Mouse (Mus musculus) lung, postnatal 10 days (tissue): ENCODE results near the gene Clps.
A peak's percentile ranks its signal among the peaks of the same experiment; 100 is the strongest.

ENCODE experiments used
- DNase-seq: peaks from one replicate; pipeline ENCODE4 v3.0.0; 2021

Clps gene

DNA sequence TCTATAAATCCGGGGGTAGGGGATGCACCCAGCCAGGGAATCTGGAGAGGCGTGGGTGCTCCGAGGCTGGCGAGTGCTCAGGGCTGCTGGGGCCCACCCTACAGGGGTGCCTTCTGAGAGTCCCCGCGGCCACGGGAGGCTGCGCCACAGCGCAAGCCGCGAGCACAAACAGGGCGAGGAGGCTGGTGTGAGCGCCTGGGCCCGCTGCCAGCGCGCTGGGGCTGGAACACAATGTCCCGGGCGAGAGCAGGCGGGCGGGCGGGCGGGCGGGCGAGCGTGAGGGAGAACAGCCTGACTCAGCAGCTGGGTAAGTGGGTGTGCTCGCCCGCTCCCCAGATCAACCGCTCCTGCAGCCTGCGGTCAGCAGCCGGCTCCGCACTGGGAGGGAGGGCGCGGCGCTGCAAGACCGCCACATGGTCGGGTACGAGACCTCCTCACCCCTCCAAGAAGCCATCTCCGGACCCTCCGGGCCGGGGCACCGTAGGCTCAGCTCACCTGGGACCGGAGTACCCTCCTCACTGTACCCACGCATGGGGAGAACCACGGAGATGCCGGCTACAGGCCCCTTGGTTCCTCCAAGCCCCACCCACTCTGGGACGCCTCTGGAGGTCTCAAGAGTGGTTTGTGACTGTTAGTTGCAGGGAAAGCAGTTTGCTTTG, 42.5 kb downstream of the Clps start:
- DNase-seq = peak; percentile 94

DNA sequence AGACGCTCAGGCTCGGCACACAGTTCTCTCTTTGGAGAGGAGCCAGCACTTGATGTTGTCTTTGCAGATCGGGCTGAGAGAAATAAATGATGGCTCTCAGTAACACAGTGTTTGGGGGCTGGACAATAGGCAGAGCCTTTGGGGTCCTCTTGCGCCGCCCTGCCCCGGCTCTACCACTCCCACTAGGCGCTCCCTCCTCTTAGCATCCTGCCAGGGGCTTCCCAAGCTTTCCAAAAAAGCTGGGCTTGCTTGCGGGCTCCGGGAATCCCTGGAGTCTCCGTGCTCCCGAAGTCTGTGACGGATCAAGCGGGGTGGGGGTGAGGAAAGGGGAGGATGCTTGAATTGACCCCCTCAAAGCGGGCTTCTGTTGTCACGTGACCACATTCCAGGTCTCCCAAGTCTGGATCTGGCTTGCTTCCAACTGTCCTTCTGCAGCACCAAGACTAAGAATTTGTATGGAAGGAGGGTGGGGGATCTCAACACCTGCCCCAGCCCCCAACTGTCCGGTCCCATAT, 43.1 kb downstream of the Clps start, which contains the start of gene Fkbp5:
Gene Fkbp5 (minus strand): TSS at position 87 of the 515 bp plus-strand sequence.
- DNase-seq = peak; percentile 90

DNA sequence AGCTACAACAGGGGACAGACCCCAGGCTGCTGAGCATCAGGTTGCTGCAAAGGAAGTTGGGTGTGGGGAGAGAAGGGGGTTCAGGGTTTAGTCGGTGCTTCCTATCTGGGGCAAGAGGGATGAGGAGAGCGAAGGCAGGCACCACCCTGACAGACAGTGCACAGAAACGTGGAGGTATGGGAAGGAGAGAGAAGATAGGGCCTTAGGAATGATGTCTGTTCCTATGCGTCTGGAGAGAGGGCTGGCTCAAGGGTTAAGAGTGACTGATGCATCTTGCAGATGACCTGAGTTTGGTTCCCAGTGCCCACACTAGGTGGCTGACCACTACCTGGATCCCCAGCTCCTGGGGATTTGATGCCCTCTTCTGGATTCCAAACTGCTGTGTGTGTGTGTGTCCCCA, 43.7 kb downstream of the Clps start:
- DNase-seq = no peak

DNA sequence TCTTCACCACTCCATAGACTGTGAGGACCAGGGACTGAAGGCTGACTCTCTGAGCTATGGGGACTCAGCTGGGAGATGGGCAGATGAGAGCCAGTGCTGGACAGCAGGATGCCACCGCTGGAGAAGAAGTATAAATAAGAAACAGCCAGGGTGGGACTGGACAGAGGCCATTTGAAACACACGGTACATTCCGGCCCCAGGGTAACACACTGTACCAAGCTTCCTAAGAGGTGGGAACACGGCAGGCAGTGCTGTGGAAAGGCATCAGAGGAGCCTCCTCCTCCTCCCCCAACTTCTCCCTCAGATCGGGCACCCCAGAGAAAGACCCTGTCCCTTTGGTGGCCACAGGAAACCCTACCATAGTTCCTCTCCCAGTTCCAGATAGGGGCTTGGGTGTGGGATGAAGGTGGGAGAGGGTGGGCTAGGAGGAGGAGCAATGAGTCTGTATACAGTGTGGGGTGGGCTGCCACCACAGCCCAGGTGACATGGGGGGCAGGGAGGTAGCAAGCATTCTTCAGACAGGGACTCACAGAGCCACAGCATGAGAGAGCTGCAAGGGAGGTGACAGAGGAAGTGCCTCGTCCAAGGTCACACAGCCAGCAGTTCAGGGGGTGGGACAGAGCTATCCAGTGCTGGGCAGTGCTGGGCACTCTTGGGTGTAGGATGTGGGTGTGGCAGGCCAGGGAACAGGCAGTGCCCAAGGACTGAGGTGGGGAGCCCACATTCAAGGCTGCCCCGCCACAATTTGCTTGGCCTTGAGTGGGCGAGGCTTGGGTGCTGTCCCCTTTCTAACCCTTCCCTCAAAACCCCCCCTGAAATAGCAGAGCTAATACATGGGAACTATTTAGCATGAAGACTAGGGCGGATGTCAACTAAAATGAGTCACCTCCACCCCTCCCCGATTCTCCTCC, 44.9 kb downstream of the Clps start:
- peak; percentile 38 for DNase-seq

DNA sequence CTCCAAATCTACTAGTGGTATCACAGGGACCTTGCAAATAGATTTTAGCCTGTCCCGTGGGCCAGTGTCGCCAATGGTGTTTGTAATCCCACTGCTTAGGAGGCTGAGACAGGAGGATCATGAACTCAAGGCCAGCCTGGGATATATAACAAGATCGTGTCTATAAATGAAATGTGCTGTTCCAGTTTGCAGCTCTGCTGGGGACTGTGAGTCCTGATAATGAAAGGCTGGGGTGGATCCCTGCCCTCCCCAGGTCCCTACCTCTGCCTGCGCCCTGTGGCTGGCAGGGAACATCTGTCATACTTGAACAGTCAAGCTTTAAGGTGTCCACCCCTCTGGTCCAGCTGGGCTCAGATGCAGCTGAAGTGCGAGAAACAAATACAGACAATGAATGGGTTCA, 46.0 kb downstream of the Clps start:
- DNase-seq = no peak

DNA sequence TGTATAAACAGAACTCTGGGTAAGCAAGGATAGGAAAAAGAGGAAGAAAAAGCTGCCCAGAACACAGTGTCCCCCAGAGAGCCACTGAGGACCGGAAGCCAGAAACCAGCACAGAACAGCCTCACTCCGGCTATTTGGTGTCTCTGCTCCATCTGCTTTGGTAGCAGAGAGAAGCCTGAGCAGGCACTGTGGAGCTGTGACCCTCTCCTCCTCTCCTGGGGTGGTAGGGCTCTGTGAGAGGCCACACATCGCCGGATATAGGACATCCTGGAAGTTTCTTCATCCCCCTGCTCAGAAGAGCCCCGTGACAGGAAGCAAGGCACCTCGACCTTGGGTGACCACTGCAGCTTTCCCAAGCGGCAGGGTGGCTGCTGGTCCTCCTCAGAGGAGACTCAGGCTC, 46.7 kb downstream of the Clps start:
- DNase-seq = no peak

DNA sequence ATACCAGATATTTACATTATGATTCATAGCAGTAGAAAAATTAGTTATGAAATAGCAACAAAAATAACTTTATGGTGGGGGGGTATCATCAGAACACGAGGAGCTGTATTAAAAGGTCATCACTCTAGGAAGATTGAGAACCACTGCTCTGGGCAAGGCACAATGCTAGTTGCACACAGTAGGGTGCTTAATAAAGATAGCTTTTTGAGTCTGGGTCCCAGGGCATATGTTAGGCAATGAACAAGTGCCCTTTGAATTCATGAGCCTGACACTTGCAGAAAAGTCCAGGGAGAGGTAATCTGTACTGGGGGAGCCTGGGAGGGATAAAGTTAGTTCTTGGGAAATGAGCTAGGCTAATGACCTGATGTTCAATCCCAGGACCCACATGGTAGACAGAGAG, 47.2 kb downstream of the Clps start:
- DNase-seq = no peak

DNA sequence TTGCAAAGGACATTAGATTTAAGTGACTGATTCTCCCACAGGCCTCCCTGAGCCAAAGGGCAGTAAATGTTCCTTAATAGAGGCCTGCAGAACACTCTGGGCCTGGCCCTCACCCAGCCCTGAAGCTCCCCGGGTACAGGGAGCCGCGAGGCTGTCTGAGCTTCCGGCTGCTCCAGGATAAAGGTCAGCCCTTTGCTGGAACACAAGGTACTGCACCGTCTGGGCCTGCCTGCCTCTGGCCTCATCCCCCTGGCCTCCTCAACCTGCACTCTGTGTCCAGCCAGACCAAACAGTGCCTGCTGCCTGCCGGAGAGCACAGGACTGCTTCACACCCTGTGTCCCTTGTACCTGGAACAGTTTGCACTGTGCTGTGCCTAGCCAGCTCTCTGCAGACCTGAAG, 47.9 kb downstream of the Clps start:
- no peak for DNase-seq

DNA sequence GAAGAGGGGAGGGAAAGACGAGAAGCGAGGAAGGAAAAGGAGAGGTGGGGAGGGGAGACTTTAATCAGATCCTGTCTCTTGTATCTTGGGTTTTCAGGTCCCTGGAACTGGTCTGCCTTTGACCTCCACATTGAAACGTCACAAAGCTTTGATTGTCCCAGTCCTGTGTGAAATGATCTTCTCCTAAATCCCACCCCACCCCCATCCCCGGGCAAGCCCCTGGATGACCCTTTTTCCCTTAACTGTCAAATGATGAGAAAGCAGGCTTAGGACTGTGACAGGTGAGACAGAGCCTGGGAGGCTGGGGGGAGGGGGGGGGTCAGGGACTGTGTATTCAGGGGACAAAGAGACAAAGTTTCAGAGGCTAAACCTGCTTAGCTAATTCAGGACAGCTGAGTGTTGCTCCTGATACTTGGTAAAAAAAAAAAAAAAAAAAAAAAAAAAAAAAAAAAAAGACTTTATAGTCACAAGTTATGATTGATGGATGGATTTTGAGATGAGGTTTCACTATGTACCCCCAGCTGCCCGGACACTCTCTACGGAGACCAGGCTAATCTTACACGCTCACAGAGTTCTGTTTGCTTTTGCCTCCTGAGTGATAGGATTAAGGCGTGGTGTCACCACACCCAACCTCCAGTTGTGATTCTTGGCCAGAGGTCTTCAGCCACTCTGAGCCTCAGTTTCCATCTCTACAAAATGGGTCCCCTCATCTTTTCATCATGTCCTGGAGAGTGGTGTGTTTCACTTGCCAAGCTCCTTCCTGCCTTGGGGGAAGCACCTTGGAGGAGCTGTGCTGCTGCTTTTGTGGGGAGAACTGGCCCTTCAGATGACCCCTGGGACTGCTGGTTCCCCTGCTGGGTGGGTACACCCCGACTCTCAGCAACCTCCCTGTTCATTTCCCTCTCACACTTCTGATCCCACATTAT, 48.7 kb downstream of the Clps start:
- no peak for DNase-seq

DNA sequence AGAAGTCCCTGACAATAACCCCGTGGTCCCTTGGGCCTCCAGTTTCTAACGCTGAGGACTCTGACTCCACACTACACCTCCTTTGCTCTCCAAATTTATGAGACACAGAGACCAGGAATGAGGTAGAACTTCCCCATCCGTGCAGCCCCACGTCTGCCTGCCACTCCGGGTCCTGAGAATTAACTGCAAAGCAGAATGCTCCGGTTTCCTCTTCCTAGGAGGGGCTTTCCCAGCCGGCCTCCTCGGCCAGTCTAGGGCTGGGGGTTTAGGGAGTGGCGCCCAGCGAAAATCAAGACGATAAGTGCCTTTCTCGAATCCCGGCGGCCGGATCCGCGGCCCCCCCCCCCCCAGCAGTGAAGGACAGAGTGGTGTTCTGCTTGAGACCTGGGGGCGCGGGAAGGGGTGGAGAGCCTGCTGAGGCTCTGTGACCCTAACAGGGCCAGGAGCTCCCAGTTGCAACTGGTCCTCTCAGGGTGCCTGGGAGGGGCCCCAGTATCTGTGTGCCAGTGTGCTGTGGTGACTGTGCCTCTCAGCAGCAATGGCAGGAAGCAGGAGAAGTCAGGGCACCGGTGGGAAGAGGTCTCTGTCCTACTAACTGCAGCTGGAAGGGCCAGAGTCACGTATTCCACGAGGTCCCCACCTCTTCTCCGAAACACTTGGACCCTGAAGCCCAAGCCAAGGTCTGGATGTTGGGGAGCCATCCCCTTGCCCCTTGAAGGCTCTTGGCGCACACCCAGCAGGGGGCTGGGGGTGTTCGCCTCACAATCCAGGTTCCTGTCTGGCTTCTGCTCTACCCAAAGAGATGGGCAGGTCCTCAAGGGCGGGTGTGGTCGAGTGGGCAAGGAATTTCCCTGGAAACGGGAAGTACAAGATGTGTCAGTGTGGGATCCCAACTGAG, 49.9 kb downstream of the Clps start:
- no peak for DNase-seq
